Comparison of ENCODE assay signal across 8 mouse cellular contexts in the genomic region with DNA sequence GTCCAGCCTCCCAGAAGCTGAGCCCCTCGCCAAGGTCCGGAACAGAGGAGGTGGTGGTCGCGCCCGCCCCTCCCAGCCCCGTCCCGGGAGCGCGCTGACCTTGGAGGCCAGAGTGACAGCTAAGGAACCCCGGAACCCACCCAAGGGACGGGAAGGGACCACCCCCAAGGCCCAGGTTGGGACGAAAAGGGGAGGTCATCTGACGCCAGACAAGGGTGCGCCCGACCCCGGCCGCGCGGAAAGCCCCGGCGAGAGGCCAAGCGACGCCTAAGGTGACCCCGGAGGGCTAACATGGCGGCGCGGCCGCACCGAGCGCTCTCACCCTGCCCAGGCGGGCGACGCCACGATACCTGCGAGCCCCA. TPM values are rescaled to one million over a fixed set of nuclear protein-coding genes. Genes with fewer than 3 reads are reported as not detected.
DNase-seq lines count a peak whose midpoint lies in the region; ATAC-seq and TF ChIP-seq lines count a peak whose summit lies in the region.

No protein-coding gene starts in this region.

- ATAC-seq in neural tube, embryonic 11.5 days (ENCODE audit: insufficient read depth, low FRiP score, low TSS enrichment) = no peak; the same call in 1 of the 2 replicates
- ATAC-seq in limb, embryonic 14.5 days (ENCODE audit: low FRiP score, low read depth) = peak; percentile 13; the same call in 1 of the 2 replicates
- no peak for ATAC-seq in stomach, embryonic 15.5 days (ENCODE audit: insufficient read depth, low FRiP score, low read depth)
- no peak for ATAC-seq in activated CD4-positive, CD25-positive, alpha-beta regulatory T cell, adult 4 months

- TF ChIP-seq POLR2A in cerebellum, adult 2 months (IDR thresholded peaks at IDR 0.05; ENCODE audit: borderline replicate concordance, insufficient read depth, low read length) = no peak
- TF ChIP-seq POLR2A in limb, embryonic 14.5 days (IDR thresholded peaks at IDR 0.05; ENCODE audit: borderline replicate concordance, extremely low read depth, insufficient read depth, insufficient read length) = no peak

- no peaks in the 10 kb centered on the region for H3K9me3 ChIP-seq in neural tube, embryonic 11.5 days (ENCODE audit: control insufficient read depth, low read length)
- peaks cover 25% of the 10 kb centered on the region for H3K9me3 ChIP-seq in limb, embryonic 14.5 days (ENCODE audit: control insufficient read depth, low read length)
- no peaks in the 10 kb centered on the region for H3K9me3 ChIP-seq in stomach, embryonic 15.5 days

- peaks cover 15% of the 10 kb centered on the region for H3K4me1 ChIP-seq in cerebellum, adult 2 months (ENCODE audit: control insufficient read depth, insufficient read depth, low read length)
- H3K4me1 ChIP-seq in neural tube, embryonic 11.5 days (ENCODE audit: control insufficient read depth, insufficient read depth, low read length) = peaks cover 6% of the 10 kb centered on the region; the same call in 1 of the 2 replicates
- peaks cover 11% of the 10 kb centered on the region for H3K4me1 ChIP-seq in limb, embryonic 14.5 days (ENCODE audit: control insufficient read depth, insufficient read depth, low read length)
- peaks cover 20% of the 10 kb centered on the region for H3K4me1 ChIP-seq in stomach, embryonic 15.5 days

- WGBS in cerebellum, adult 2 months = under 1% methylated on average over 35 of the region's 35 CpGs
- WGBS in neural tube, embryonic 11.5 days = under 1% methylated on average over 28 of the region's 35 CpGs
- 0% methylated on average over 21 of the region's 35 CpGs for WGBS in limb, embryonic 14.5 days
- WGBS in stomach, embryonic 15.5 days = 0% methylated on average over 34 of the region's 35 CpGs

- peak overlapping the region; percentile 83 for H3K4me2 ChIP-seq in neural tube, embryonic 11.5 days (ENCODE audit: low read depth)
- H3K4me2 ChIP-seq in limb, embryonic 14.5 days (replicated peaks; ENCODE audit: low read depth, low read length, severe bottlenecking) = peak overlapping the region; percentile 79
- H3K4me2 ChIP-seq in stomach, embryonic 15.5 days = peak overlapping the region; percentile 65

- H3K4me3 ChIP-seq in cerebellum, adult 2 months (replicated peaks; ENCODE audit: insufficient read depth, low read depth, low read length) = peak overlapping the region; percentile 100
- peak overlapping the region; percentile 98 for H3K4me3 ChIP-seq in neural tube, embryonic 11.5 days (ENCODE audit: low read depth, low read length)
- peak overlapping the region; percentile 97 for H3K4me3 ChIP-seq in limb, embryonic 14.5 days (replicated peaks; ENCODE audit: low read length)
- peak overlapping the region; percentile 100 for H3K4me3 ChIP-seq in stomach, embryonic 15.5 days (replicated peaks)

- H3K36me3 ChIP-seq in neural tube, embryonic 11.5 days (ENCODE audit: control insufficient read depth, insufficient read depth, low read length) = peaks cover 11% of the 10 kb centered on the region
- peaks cover 18% of the 10 kb centered on the region for H3K36me3 ChIP-seq in limb, embryonic 14.5 days (ENCODE audit: control insufficient read depth, insufficient read depth, low read length)
- peaks cover 12% of the 10 kb centered on the region; the same call in 1 of the 2 replicates for H3K36me3 ChIP-seq in stomach, embryonic 15.5 days

- no peak for TF ChIP-seq CTCF in cerebellum, adult 2 months (IDR thresholded peaks at IDR 0.05; ENCODE audit: borderline replicate concordance, insufficient read depth, low read depth, low read length)

- peak overlapping the region; percentile 91 for H3K9ac ChIP-seq in neural tube, embryonic 11.5 days (ENCODE audit: low read length)
- H3K9ac ChIP-seq in limb, embryonic 14.5 days (ENCODE audit: low read depth, low read length, severe bottlenecking) = peak overlapping the region; percentile 86
- peak overlapping the region; percentile 96 for H3K9ac ChIP-seq in stomach, embryonic 15.5 days

- no peaks in the 10 kb centered on the region for H3K27me3 ChIP-seq in cerebellum, adult 2 months (ENCODE audit: control insufficient read depth, insufficient read depth, low read length)
- H3K27me3 ChIP-seq in neural tube, embryonic 11.5 days (ENCODE audit: control insufficient read depth, insufficient read depth, low read length) = no peaks in the 10 kb centered on the region
- no peaks in the 10 kb centered on the region for H3K27me3 ChIP-seq in limb, embryonic 14.5 days (ENCODE audit: control insufficient read depth, insufficient read depth, low read length)
- no peaks in the 10 kb centered on the region for H3K27me3 ChIP-seq in stomach, embryonic 15.5 days (replicated peaks)

- peak overlapping the region; percentile 99 for H3K27ac ChIP-seq in cerebellum, adult 2 months (ENCODE audit: insufficient read depth, low read length)
- H3K27ac ChIP-seq in neural tube, embryonic 11.5 days (ENCODE audit: low read depth, low read length) = peak overlapping the region; percentile 79
- peak overlapping the region; percentile 91 for H3K27ac ChIP-seq in limb, embryonic 14.5 days (replicated peaks; ENCODE audit: low read depth, low read length)
- H3K27ac ChIP-seq in stomach, embryonic 15.5 days = peak overlapping the region; percentile 95

- no peak for DNase-seq in cerebellum, adult 2 months
- DNase-seq in cerebellum, postnatal 14 days = no peak
- no peak for DNase-seq in neural tube, embryonic 11.5 days (ENCODE audit: low spot score)
- no peak for DNase-seq in neural tube, embryonic 10.5 days (ENCODE audit: extremely low spot score, low spot score)
- DNase-seq in limb, embryonic 14.5 days (ENCODE audit: low spot score) = no peak
- no peak for DNase-seq in layer of hippocampus, adult 8-10 months (ENCODE audit: low spot score in 2 of 2)

RNA-seq across cellular contexts. Expression of a gene that starts 5.2 kb away (rescaled TPM):
- 124 and 133 TPM in 2 replicates for polyA plus RNA-seq in cerebellum, adult 2 months (2012; rRNA removed)
- 99.5 and 105 TPM in 2 replicates for polyA plus RNA-seq in neural tube, embryonic 11.5 days (2014; fragmentation: Nextera tagmentation; extraction: Ambion mirVana)
- polyA plus RNA-seq in limb, embryonic 14.5 days (2012; rRNA removed) = 65.4 and 83.0 TPM in 2 replicates
- 60.3 and 74.2 TPM in 2 replicates for polyA plus RNA-seq in limb, embryonic 14.5 days (2014; fragmentation: Nextera tagmentation; extraction: Ambion mirVana)
- 40.4 and 44.3 TPM in 2 replicates for polyA plus RNA-seq in stomach, embryonic 15.5 days (2015; fragmentation: Nextera tagmentation; extraction: Ambion mirVana)
- 100 to 1,000 TPM; 136 to 152 (median 144) TPM for total RNA-seq in layer of hippocampus, adult 8-10 months (2022)
- 10 to 100 TPM; 12.9 to 17.7 TPM for polyA plus RNA-seq in activated CD4-positive, CD25-positive, alpha-beta regulatory T cell, adult 4 months (2017; shearing (Covaris generic))

RNA-seq across cellular contexts. Expression of a gene that starts 6.0 kb away (rescaled TPM):
- polyA plus RNA-seq in cerebellum, adult 2 months (2012; rRNA removed) = 162 and 198 TPM in 2 replicates
- polyA plus RNA-seq in neural tube, embryonic 11.5 days (2014; fragmentation: Nextera tagmentation; extraction: Ambion mirVana) = 1,357 and 1,505 TPM in 2 replicates
- 452 and 589 TPM in 2 replicates for polyA plus RNA-seq in limb, embryonic 14.5 days (2012; rRNA removed)
- polyA plus RNA-seq in limb, embryonic 14.5 days (2014; fragmentation: Nextera tagmentation; extraction: Ambion mirVana) = 299 and 356 TPM in 2 replicates
- polyA plus RNA-seq in stomach, embryonic 15.5 days (2015; fragmentation: Nextera tagmentation; extraction: Ambion mirVana) = 404 and 410 TPM in 2 replicates
- 100 to 1,000 TPM; 458 to 613 (median 542) TPM for total RNA-seq in layer of hippocampus, adult 8-10 months (2022)
- polyA plus RNA-seq in activated CD4-positive, CD25-positive, alpha-beta regulatory T cell, adult 4 months (2017; shearing (Covaris generic)) = under 1 TPM in 1 of 2 experiments, not detected in 1; 0.56 TPM

Comparison
In these comparisons a context has a peak if more than half of its experiments do, and no peak if none do; other contexts are left out.
1. RNA of a gene that starts 6.0 kb away (polyA plus RNA-seq): 1,357 to 1,505 TPM in neural tube, embryonic 11.5 days, 299 to 589 TPM in limb, embryonic 14.5 days, 404 to 410 TPM in stomach, embryonic 15.5 days and 162 to 198 TPM in cerebellum, adult 2 months; 0.56 TPM in activated CD4-positive, CD25-positive, alpha-beta regulatory T cell, adult 4 months; every median in the first group is over 100 times any median in the second.
2. Peak in every context shown above with its lines, with median percentiles within 50 percentile points of each other: H3K27ac ChIP-seq, H3K4me3 ChIP-seq, H3K4me2 ChIP-seq and H3K9ac ChIP-seq.